Mouse (Mus musculus) fat pad, adult 2 months (tissue): ENCODE measurements around the gene Gm20741.

Experiments
- DNase-seq: peaks from one replicate; pipeline ENCODE4 v3.0.0-alpha.2; 2011; ENCODE audit warnings: low read depth, low spot score; ENCODE audit errors: extremely low read depth

The Gm20741 gene

GRCm38 (mm10) chr16:88811827-88812226 is at the start of gene Gm20741:
Gene Gm20741, minus strand, starts transcription at chr16:88812220.
- DNase-seq: no peak

- DNase-seq: no peak
Measured at GRCm38 (mm10) chr16:88851450-88851849, 39.4 kb upstream of the Gm20741 start.

GRCm38 (mm10) chr16:88848558-88848957 is 36.5 kb upstream of the Gm20741 start:
- DNase-seq: no peak

DNA sequence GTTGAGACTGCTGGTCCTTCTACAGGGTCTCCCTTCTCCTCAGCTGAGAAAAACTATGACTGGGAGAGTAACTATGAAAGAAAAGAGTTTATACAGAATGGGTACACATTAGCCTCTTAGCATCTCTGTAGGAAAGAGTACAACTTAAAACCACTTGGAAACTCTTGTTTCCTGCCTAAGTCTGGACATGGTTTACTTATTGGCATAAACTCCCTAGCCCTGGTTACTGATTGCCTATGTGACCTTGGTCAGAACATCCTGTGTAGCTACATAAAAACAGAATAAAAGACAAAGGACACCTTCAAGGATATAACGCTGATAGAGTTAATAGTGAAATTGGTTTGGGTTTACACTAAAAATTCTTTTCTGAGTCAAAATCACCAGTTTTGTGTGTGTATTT is 35.3 kb upstream of the Gm20741 start:
- DNase-seq: no peak

- no peak for DNase-seq
Measured at GRCm38 (mm10) chr16:88826978-88827377, 15.0 kb upstream of the Gm20741 start.

GRCm38 (mm10) chr16:88826095-88826652 is 14.2 kb upstream of the Gm20741 start, which contains the start of gene Krtap14:
Gene Krtap14, minus strand, starts transcription at chr16:88826145.
- DNase-seq: no peak

DNA sequence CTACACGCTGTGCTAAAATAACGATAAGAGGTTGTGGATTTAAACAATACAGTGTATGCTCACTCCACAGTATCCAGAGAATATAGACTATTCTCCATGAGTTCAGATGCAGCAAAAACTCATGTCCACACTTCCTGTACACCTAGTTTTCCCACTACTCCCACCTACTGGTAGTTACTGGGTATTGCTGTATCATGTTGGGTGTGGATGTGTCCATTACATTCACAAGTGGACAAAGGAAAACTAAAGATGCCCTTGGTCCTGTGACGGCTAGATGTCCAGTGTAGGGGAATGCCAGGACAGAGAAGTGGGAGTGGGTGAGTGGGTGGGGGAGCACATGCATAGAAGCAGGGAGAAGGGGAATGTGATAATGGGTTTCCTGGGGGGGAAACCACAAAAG is 11.7 kb upstream of the Gm20741 start:
- DNase-seq: no peak

DNA sequence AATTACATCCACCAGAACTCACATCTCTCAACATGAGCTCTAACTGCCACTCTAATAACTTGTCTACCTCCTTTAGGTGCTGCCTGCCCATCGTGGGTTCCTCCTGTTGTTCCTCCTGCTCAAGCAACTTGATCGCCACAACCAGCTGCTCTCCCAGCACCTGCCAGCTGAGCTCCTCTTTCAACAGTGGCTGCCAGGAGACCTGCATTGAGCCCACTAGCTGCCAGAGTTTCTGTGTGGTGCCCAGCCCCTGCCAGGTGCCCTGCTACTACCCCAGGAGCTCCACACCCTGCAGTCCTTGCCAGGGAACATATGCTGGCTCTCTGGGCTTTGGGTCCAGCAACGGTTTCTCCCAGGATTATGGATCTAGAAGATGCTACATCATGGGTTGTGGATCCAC is 8.0 kb upstream of the Gm20741 start, which contains the start of gene Krtap15:
Krtap15 (plus strand) TSS at position 150 of the 400 bp plus-strand sequence.
- no peak for DNase-seq

- no peak for DNase-seq
Measured at GRCm38 (mm10) chr16:88786786-88787185, 25.2 kb downstream of the Gm20741 start.

DNA sequence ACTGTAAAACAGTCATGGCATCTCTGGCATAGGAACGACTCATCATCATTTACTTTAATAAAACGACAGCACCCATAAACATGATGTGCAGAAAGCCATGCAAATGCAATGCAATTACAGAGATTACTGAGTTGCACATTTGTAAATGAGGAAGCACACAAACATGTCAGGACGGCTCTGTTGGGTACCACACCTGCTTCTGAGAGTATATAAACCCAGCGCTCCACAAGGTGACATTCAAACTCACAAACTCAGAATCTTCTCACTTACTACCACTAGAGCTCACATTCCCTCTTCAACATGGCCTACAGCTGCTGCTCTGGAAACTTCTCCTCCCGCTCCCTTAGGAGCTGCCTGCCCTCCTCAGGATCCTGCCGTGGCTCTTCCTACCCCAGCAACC is 34.4 kb downstream of the Gm20741 start, which contains the start of gene Gm5965:
Gm5965 (plus strand) TSS at position 301 of the 400 bp plus-strand sequence.
- no peak for DNase-seq

GRCm38 (mm10) chr16:88774106-88774505 is 37.9 kb downstream of the Gm20741 start, which contains the start of gene 2310057N15Rik:
Gene 2310057N15Rik, minus strand, starts transcription at chr16:88774206.
- no peak for DNase-seq
